Mouse (Mus musculus) neural tube, embryonic 14.5 days (tissue): ENCODE results near the gene Otc. TPM values are rescaled to one million over a fixed set of nuclear protein-coding genes. Genes with fewer than 3 reads are reported as not detected.

Experiments
- ATAC-seq: fragments of 200-750 bp; cut with Nextera tagmentation; 2 replicates; pipeline ENCODE4 v1.8.0; 2017; ENCODE audit warnings: low read depth, mild to moderate bottlenecking, moderate TSS enrichment, moderate library complexity
- H3K27ac ChIP-seq: fragments of 300-500 bp; sonication (generic); 2 replicates; pipeline ENCODE4 v1.5.1; 2014; ENCODE audit warnings: low read depth, mild to moderate bottlenecking, control low read depth, low read length, moderate library complexity, mixed read lengths
- H3K27me3 ChIP-seq: fragments of 300-500 bp; sonication (generic); 2 replicates; pipeline ENCODE4 v1.6.1; 2014; ENCODE audit warnings: low read length; ENCODE audit not compliant: control insufficient read depth, insufficient read depth
- H3K36me3 ChIP-seq: fragments of 300-500 bp; sonication (generic); 2 replicates; pipeline ENCODE4 v1.6.1; 2014; ENCODE audit warnings: low read length, mixed read lengths; ENCODE audit not compliant: control insufficient read depth, insufficient read depth
- H3K4me1 ChIP-seq: fragments of 300-500 bp; sonication (generic); 2 replicates; pipeline ENCODE4 v1.6.1; 2014; ENCODE audit warnings: low read length; ENCODE audit not compliant: control insufficient read depth, insufficient read depth
- H3K4me2 ChIP-seq: fragments of 300-500 bp; sonication (generic); 2 replicates; pipeline ENCODE4 v1.6.1; 2014; ENCODE audit warnings: mild to moderate bottlenecking, low read depth, low read length, control low read depth
- H3K4me3 ChIP-seq: fragments of 300-500 bp; sonication (generic); 2 replicates; pipeline ENCODE4 v1.5.1; 2014; ENCODE audit warnings: low read depth, low read length, control low read depth, mixed read lengths
- H3K9ac ChIP-seq: fragments of 300-500 bp; sonication (generic); replicated peaks from 2 replicates; pipeline ENCODE4 v1.6.1; 2014; ENCODE audit warnings: low read depth, mild to moderate bottlenecking, control low read depth, low read length, mixed read lengths
- H3K9me3 ChIP-seq: fragments of 300-500 bp; sonication (generic); 2 replicates; pipeline ENCODE4 v1.6.1; 2016; ENCODE audit warnings: low read length; ENCODE audit not compliant: control insufficient read depth
- WGBS: fragments of 180-500 bp; shearing (Covaris S2); extraction: QIAGEN DNeasy Blood & Tissue Kit; methylation state at CpG from one replicate; pipeline ENCODE4 v1.1.7; 2014; 5-methylcytosine and 5-hydroxymethylcytosine counted together
- polyA plus RNA-seq: library from polyadenylated mRNA; unstranded; fragments of >200 nt; fragmentation: Nextera tagmentation; extraction: Ambion mirVana; gene quantifications from 2 replicates; pipeline ENCODE4 v1.2.1, GENCODE M21; 2014

Otc gene
- polyA plus RNA-seq, 1 experiment from 2014 or later, result not detected

GRCm38 (mm10) chrX:10336816-10337215 lies 84.7 kb downstream of the Otc start:
- H3K9ac ChIP-seq, result no peak overlapping the region
- whole genome bisulfite sequencing, result 67% methylated on average over 2 of the region's 2 CpGs

GRCm38 (mm10) chrX:10355867-10356266 lies 103.8 kb downstream of the Otc start:
- no peak overlapping the region for H3K4me3 ChIP-seq
- no peaks in the 10 kb centered on the region for H3K36me3 ChIP-seq
- ATAC-seq, result no peak
- H3K9me3 ChIP-seq, result no peaks in the 10 kb centered on the region
- H3K9ac ChIP-seq, result no peak overlapping the region
- H3K4me1 ChIP-seq, result no peaks in the 10 kb centered on the region
- no peak overlapping the region for H3K4me2 ChIP-seq
- WGBS, result 64% methylated on average over 4 of the region's 4 CpGs
- no peak overlapping the region for H3K27ac ChIP-seq
- no peaks in the 10 kb centered on the region for H3K27me3 ChIP-seq

More at GRCm38 (mm10) chrX:10336816-10337215, 84.7 kb downstream of the Otc start:
- no peak overlapping the region for H3K4me2 ChIP-seq
- no peaks in the 10 kb centered on the region for H3K9me3 ChIP-seq
- H3K27ac ChIP-seq, result no peak overlapping the region
- no peaks in the 10 kb centered on the region for H3K27me3 ChIP-seq
- no peak overlapping the region for H3K4me3 ChIP-seq
- ATAC-seq, result no peak
- H3K36me3 ChIP-seq, result no peaks in the 10 kb centered on the region
- H3K4me1 ChIP-seq, result no peaks in the 10 kb centered on the region

Other genes starting within 250 kb of the Otc start
- 1.8 and 6.1 TPM in 2 replicates for gene Srpx, start 134.6 kb upstream of the Otc start, polyA plus RNA-seq
- gene Rpgr, start 35.4 kb upstream of the Otc start, polyA plus RNA-seq, result 38.1 and 39.4 TPM in 2 replicates
- gene Tspan7, start 232.9 kb downstream of the Otc start, polyA plus RNA-seq, result 396 and 493 TPM in 2 replicates